Mouse (Mus musculus) spleen, adult 2 months (tissue): ENCODE data around the gene Slc2a10. TPM values are rescaled to one million over a fixed set of nuclear protein-coding genes. Genes with fewer than 3 reads are reported as not detected.
A peak's percentile ranks its signal among the peaks of the same experiment; 100 is the strongest.

Experiments
- DNase-seq, 2 experiments: peaks; one replicate each; pipeline versions ENCODE4 v3.0.0 to v3.0.0-alpha.2; 2012 to 2021; ENCODE audit warnings: low spot score in 2 of 2, low read depth in 1 of 2
- H3K27ac ChIP-seq: fragments of 200-500 bp; 2 replicates; pipeline ENCODE4 v1.5.1; 2012; ENCODE audit warnings: low read length, inconsistent platforms; ENCODE audit not compliant: insufficient read depth
- H3K27me3 ChIP-seq: fragments of 200-500 bp; 2 replicates; pipeline ENCODE4 v1.6.1; 2012; ENCODE audit warnings: mild to moderate bottlenecking, moderate library complexity, low read length, inconsistent platforms; ENCODE audit not compliant: control insufficient read depth, insufficient read depth
- H3K36me3 ChIP-seq: fragments of 200-500 bp; 2 replicates; pipeline ENCODE4 v1.6.1; 2012; ENCODE audit warnings: mild to moderate bottlenecking, low read length, inconsistent platforms; ENCODE audit not compliant: control insufficient read depth, insufficient read depth
- H3K4me1 ChIP-seq: fragments of 200-500 bp; 2 replicates; pipeline ENCODE4 v1.6.1; 2011; ENCODE audit warnings: inconsistent platforms; ENCODE audit not compliant: control insufficient read depth, insufficient read depth, insufficient read length
- H3K4me3 ChIP-seq: fragments of 200-500 bp; 2 replicates; pipeline ENCODE4 v1.5.1; 2011; ENCODE audit warnings: mild to moderate bottlenecking, inconsistent platforms; ENCODE audit not compliant: insufficient read depth, insufficient read length; ENCODE audit errors: extremely low read depth
- CTCF ChIP-seq: fragments of 200-500 bp; IDR thresholded peaks from 2 replicates; pipeline ENCODE4 v1.5.1; 2011; ENCODE audit warnings: mild to moderate bottlenecking, inconsistent platforms; ENCODE audit not compliant: insufficient read depth, insufficient read length, insufficient replicate concordance; ENCODE audit errors: extremely low read depth
- POLR2A ChIP-seq: fragments of 200-500 bp; IDR thresholded peaks from 2 replicates; pipeline ENCODE4 v1.6.1; 2011; ENCODE audit warnings: low read depth, low read length, inconsistent platforms
- WGBS: fragments of 180-500 bp; shearing (Covaris S2); methylation state at CpG from one replicate; pipeline ENCODE4 v1.1.7; 2018; 5-methylcytosine and 5-hydroxymethylcytosine counted together
- polyA plus RNA-seq: library from polyadenylated mRNA; depleted of rRNA; stranded (reverse); fragments of >200 nt; gene quantifications from 2 replicates; pipeline ENCODE4 v1.2.3, GENCODE M21; 2012

Slc2a10 gene
- polyA plus RNA-seq, 1 experiment, result 0.83 TPM

DNA sequence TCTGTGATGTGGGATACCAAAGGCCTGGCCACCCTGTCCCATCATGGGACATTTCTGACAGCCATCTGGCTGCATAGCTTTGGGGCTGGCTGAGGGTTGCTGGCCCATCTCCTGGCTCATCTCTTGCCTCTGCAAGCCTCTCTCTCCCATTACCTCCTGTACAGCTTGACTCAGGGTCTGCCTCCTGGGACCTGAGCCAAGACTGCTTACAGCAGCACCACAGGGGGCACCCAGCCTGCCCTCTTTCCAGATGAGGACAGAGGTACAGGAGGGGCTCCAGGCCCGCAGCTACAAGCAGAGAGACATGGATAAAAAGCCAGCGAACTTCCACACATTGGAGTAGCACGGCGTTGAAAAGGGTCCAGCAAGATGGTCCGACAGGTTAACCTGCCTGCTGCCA is 17.2 kb upstream of the Slc2a10 start:
- 87% methylated on average over 5 of the region's 5 CpGs for WGBS
- no peak overlapping the region for H3K4me3 ChIP-seq
- H3K36me3 ChIP-seq, result peaks cover 2% of the 10 kb centered on the region; the same call in 1 of the 2 replicates
- DNase-seq, result no peak
- H3K27ac ChIP-seq, result no peak overlapping the region
- no peaks in the 10 kb centered on the region for H3K4me1 ChIP-seq
- TF ChIP-seq CTCF, result no peak
- TF ChIP-seq POLR2A, result no peak
- no peaks in the 10 kb centered on the region for H3K27me3 ChIP-seq

DNA sequence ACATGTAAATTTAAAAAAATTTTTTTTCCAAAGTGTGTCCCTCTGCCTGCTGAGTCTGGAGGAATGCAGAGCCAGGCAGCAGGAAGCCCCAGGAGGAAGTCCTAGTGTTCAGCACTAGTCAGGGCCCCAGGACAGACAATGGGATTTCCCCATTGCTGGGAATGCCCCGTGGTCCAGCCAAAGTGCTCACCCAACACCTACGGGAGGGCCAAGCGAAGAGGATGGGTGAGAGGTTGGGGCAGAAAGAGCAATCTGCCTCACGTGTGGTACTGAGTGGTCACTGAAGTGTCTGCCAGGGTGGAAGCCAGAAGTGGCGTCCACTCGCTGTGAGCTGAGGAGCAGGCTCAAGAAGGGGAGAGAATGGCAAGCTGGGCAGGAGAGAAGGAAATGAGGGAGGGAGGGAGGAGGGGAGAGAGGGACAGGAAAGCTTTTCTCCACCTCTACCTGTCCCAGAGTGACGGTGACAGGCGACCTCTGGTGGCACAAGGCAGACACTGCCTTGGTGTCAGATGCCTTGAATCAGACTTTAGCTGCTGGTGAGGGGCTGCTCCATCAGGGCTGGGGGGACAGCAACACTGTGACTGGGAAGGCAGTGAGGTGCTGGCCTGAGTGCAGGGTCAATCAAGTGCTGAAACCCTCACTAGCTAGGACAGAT is 16.6 kb upstream of the Slc2a10 start:
- peak in 1 of 2 experiments; percentile 43 for DNase-seq
- 15% methylated on average over 8 of the region's 8 CpGs for WGBS
- Histone ChIP-seq H3K36me3 (peaks cover 2% of the 10 kb centered on the region; the same call in 1 of the 2 replicates), H3K27ac (no peak overlapping the region), H3K4me3 (no peak overlapping the region), H3K4me1 (no peaks in the 10 kb centered on the region), H3K27me3 (no peaks in the 10 kb centered on the region)
- no peak for TF ChIP-seq POLR2A
- peak; percentile 90 for TF ChIP-seq CTCF

DNA sequence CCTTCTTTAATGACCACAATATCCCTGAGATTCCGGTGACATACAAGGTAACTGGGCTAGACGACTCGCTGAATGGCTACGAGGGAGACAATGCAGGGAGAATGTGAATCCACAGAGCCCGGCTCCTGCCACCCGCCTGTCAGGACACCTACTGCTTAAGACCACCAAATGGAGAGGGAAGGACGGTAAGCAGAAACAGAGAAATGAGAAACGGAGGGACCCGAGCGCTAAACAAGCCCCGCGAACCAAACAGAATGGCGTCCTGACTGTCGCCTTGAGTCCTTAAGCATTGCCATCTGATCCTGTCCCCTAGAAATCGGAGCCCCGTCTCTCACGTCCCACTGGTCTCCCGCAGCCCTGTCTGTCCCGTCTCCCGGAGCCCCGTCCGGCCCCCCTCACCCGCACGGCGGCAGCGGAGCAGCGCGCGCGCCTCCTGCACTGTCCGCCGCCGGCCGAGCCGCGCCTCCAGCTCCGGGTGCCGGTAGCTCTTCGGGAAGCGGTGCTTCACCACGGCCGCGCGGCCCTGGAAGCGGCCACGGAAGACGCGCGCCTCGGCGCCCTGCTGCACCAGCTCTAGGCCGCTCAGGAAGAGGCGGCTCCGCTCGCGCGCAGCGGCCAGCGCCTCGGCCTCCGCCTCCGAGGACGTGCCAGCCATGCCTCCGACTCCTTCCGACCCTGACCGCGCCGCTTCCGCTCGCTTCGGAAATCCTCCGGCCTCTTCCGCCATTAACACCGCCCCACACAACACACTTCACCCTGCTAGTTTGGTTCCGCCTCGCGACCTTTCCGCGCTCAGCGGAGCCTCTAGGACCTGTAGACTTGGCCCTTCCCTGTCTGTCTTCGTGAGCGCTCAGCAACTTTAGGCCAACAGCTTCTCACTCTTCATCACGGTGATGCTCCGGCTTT is 10.7 kb upstream of the Slc2a10 start, which contains the start of gene Trp53rka:
Gene Trp53rka (minus strand): TSS at position 677 of the 906 bp plus-strand sequence.
- DNase-seq, result peak; percentile 58 to 75
- under 1% methylated on average over 79 of the region's 84 CpGs for WGBS
- H3K27me3 ChIP-seq, result no peaks in the 10 kb centered on the region
- H3K27ac ChIP-seq, result peak within 1 kb of the TSS; percentile 34; the same call in 1 of the 2 replicates
- H3K36me3 ChIP-seq, result peaks cover 2% of the 10 kb centered on the region; the same call in 1 of the 2 replicates
- peak within 1 kb of the TSS; percentile 68 for H3K4me3 ChIP-seq
- TF ChIP-seq CTCF, result no peak
- TF ChIP-seq POLR2A, result peak; percentile 65
- peaks cover 7% of the 10 kb centered on the region; the same call in 1 of the 2 replicates for H3K4me1 ChIP-seq

DNA sequence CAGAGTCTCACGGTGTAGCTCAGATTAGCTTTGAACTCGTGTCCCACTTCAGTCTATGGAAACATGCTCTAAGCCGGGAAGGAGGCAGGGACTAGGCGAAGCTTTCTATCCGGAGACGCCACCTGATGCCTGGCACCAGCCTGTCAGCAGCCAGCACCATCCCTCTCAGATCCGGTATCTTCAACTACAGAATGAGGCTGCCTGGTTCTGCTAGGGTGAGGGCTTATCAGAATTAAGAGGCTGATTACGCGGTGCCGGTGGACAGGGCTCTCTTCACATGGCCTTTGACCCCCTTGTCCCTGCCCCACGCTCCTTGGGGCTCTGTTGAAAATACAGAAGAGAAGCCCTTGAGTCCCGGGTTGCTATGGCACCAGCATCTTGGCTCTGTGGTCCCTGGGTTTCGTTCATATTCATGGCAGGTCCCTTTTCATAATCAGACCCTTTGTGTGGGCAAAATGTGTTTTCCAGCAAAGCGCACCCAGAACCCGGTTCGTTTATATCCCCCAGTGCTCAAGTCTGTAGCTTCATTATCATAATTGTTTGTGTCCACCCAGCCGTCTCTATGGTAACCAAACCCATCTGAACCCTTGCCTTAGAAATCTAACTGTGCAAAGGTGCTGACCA is 9.9 kb upstream of the Slc2a10 start:
- 43% methylated on average over 17 of the region's 17 CpGs for WGBS
- peak overlapping the region; percentile 13; the same call in 1 of the 2 replicates for H3K27ac ChIP-seq
- no peak for DNase-seq

DNA sequence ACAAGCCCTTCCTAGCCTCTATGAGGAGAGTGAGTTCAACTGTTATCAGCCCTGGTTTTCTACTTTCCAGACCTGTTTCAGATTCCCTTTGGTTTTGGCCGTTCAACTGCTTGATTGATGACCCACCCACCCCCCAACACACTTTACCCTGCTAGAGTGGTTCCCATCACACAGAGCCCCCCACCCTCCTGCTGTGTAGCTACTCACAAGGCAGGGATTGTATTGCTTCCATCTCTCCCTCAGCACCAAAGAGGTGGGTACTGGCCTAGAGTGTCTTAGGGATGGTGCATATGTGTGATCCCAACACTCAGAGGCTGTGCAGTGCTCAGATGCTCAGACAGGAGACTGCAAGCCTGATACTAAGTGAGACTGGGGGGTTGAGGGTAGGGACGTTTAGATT is 9.1 kb upstream of the Slc2a10 start:
- Histone ChIP-seq H3K4me3 (no peak overlapping the region), H3K27ac (no peak overlapping the region), H3K36me3 (peaks cover 2% of the 10 kb centered on the region; the same call in 1 of the 2 replicates), H3K27me3 (no peaks in the 10 kb centered on the region), H3K4me1 (peaks cover 7% of the 10 kb centered on the region; the same call in 1 of the 2 replicates)
- DNase-seq, result no peak
- WGBS, result 44% methylated on average over 2 of the region's 2 CpGs
- TF ChIP-seq CTCF (no peak), POLR2A (no peak)

More for the DNA sequence above, 9.9 kb upstream of the Slc2a10 start:
- peak overlapping the region; percentile 68 for H3K4me3 ChIP-seq
- peaks cover 2% of the 10 kb centered on the region; the same call in 1 of the 2 replicates for H3K36me3 ChIP-seq
- no peaks in the 10 kb centered on the region for H3K27me3 ChIP-seq
- H3K4me1 ChIP-seq, result peaks cover 7% of the 10 kb centered on the region; the same call in 1 of the 2 replicates
- TF ChIP-seq POLR2A, result no peak
- TF ChIP-seq CTCF, result no peak

DNA sequence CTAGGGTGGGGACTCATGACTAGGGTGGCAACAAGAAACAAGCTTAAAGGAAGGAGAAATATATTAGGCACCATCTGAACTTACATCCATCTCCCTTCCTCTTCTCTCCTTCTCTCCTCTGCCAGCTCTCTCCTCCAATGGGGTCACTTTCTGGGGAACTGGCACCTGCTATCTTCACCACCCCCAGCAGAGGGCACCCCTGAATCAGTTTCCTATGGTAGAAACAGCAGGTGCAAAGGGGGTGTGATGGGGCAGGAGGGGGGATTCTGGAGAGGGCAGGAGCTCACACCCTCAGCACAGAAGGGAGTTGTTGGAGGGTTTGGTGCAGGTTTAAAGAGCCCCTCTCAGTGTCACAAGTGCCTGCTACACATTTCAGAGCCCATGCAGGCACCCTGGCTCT is 7.3 kb upstream of the Slc2a10 start:
- DNase-seq, result peak; percentile 34 to 63
- peaks cover 7% of the 10 kb centered on the region; the same call in 1 of the 2 replicates for H3K4me1 ChIP-seq

More for the DNA sequence above, 7.3 kb upstream of the Slc2a10 start:
- no peak overlapping the region for H3K27ac ChIP-seq
- TF ChIP-seq POLR2A (no peak), CTCF (peak; percentile 46; the same call in 1 of the 2 replicates)
- no peak overlapping the region for H3K4me3 ChIP-seq
- no peaks in the 10 kb centered on the region for H3K27me3 ChIP-seq
- no peaks in the 10 kb centered on the region for H3K36me3 ChIP-seq
